Mouse (Mus musculus) adrenal gland, postnatal 4 days (tissue): ENCODE measurements around the gene Copb2. TPM values are rescaled to one million over a fixed set of nuclear protein-coding genes. Genes with fewer than 3 reads are reported as not detected.

Experiments used
- DNase-seq, 2 experiments: peaks; one replicate each; pipeline ENCODE4 v3.0.0; 2021 to 2022; ENCODE audit warnings: low spot score in 2 of 2, mixed read lengths in 2 of 2
- total RNA-seq, 2 experiments: library from RNA; stranded (reverse); gene quantifications; 2 replicates each; pipeline ENCODE4 v1.2.3; 2021

Copb2 gene
- total RNA-seq, 2 experiments from 2014 or later, result 131 to 141 TPM

DNA sequence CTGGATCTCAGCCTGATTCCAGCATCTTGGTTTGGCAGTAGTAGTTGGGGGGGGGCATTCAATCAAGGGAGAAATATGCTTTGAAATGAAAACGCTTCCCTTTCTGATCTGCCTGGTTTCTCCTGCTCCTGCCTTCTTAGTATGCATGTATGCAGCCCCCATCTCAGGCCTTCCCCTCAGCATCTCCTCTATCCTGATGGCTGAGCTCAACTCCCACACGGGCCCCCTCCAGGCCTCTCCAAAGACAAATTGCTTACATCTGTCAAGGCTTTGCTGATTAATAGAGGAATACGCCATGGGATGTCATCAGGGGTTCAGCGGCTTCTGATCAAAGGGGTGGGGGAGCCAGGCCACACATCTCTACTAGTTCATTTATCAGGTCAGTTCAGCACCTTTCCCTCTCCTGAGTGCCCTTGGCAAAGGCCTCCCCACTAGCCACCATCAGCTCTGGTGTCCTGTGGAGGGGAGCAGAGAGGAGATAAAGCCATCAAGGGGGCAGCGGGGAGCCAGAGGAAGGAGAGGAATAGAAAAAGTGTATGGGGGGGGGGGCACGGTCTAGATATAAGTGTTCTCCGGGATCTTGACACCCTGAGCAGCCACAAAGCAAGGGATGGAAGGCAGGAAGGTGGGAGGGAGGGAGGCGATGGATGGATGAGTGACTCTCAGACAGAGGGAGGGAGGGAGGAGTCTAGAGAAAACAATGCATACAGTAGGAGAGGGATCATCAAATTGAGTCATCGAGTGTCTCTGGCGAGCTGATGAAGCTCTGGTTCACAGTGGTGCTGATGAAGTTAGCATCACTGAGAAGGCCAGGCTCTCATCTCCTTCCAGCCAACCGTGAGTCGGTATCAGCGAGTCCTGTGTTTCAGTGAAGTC is 70.0 kb downstream of the Copb2 start:
- no peak for DNase-seq

Other genes with a start within 250 kb of the Copb2 start
- 10 to 100 TPM; 20.8 to 23.0 TPM for gene Rbp1, start 140.8 kb upstream of the Copb2 start, total RNA-seq
- gene Rbp2, start 77.6 kb upstream of the Copb2 start, total RNA-seq, result under 1 TPM in 1 of 2 experiments, not detected in 1; 0.99 TPM
- gene Mrps22, start 37.9 kb downstream of the Copb2 start, total RNA-seq, result 10 to 100 TPM; 48.5 to 56.7 TPM